Mouse (Mus musculus): Measurements from ENCODE around the gene Plekho1. TPM values are rescaled to one million over a fixed set of nuclear protein-coding genes. Genes with fewer than 3 reads are reported as not detected.

Plekho1 gene
- polyA plus RNA-seq, 1 experiment: 73.9 TPM

- H3K27ac ChIP-seq (ENCODE audit: control insufficient read depth, insufficient read depth, low read length): no peak overlapping the region
- TF ChIP-seq POLR2A (IDR thresholded peaks at IDR 0.05; ENCODE audit: control insufficient read depth, extremely low read depth, insufficient read depth, low read length, poor library complexity): no peak
- TF ChIP-seq CTCF (IDR thresholded peaks at IDR 0.05; ENCODE audit: borderline replicate concordance, control insufficient read depth, extremely low read depth, insufficient read depth, low read length, poor library complexity): peak; percentile 69; the same call in 1 of the 2 replicates
- H3K4me3 ChIP-seq (ENCODE audit: control insufficient read depth, insufficient read depth, low read length): no peak overlapping the region
- H3K36me3 ChIP-seq (ENCODE audit: control insufficient read depth, insufficient read depth, low read length): peaks cover 91% of the 10 kb centered on the region
- no peaks in the 10 kb centered on the region for H3K27me3 ChIP-seq (ENCODE audit: control insufficient read depth, insufficient read depth, low read length)
- WGBS: 94% methylated on average over 15 of the region's 15 CpGs
- DNase-seq: peak; percentile 35
- H3K4me1 ChIP-seq (replicated peaks; ENCODE audit: control insufficient read depth, insufficient read depth, low read length): no peaks in the 10 kb centered on the region
Observed at GRCm38 (mm10) chr3:95938835-95939234, 57.0 kb downstream of the Plekho1 start.

Other genes with a start within 250 kb of the Plekho1 start
- gene Tars2, start 235.8 kb downstream of the Plekho1 start, polyA plus RNA-seq (2012; rRNA removed): 43.3 and 44.1 TPM in 2 replicates
- 20.1 and 26.5 TPM in 2 replicates for gene Rprd2, start 177.1 kb downstream of the Plekho1 start, polyA plus RNA-seq (2012; rRNA removed)
- 21.1 and 32.5 TPM in 2 replicates for gene Prpf3, start 140.1 kb downstream of the Plekho1 start, polyA plus RNA-seq (2012; rRNA removed)
- 56.3 and 60.5 TPM in 2 replicates for gene Mrps21, start 124.5 kb downstream of the Plekho1 start, polyA plus RNA-seq (2012; rRNA removed)
- gene Ciart, start 113.8 kb downstream of the Plekho1 start, polyA plus RNA-seq (2012; rRNA removed): 3.0 and 3.1 TPM in 2 replicates
- gene BC028528, start 104.0 kb downstream of the Plekho1 start, polyA plus RNA-seq (2012; rRNA removed): 4.5 and 6.0 TPM in 2 replicates
- gene Aph1a, start 102.0 kb downstream of the Plekho1 start, polyA plus RNA-seq (2012; rRNA removed): 139 and 156 TPM in 2 replicates
- 4.3 and 13.0 TPM in 2 replicates for gene Car14, start 91.3 kb downstream of the Plekho1 start, polyA plus RNA-seq (2012; rRNA removed)
- 89.1 and 120 TPM in 2 replicates for gene Anp32e, start 66.8 kb downstream of the Plekho1 start, polyA plus RNA-seq (2012; rRNA removed)
- gene Vps45, start 62.5 kb upstream of the Plekho1 start, polyA plus RNA-seq (2012; rRNA removed): 5.8 and 7.5 TPM in 2 replicates
- gene Otud7b, start 108.5 kb upstream of the Plekho1 start, polyA plus RNA-seq (2012; rRNA removed): 9.6 and 11.6 TPM in 2 replicates
- gene Mtmr11, start 166.0 kb upstream of the Plekho1 start, polyA plus RNA-seq (2012; rRNA removed): 4.0 and 5.8 TPM in 2 replicates
- gene Sf3b4, start 176.3 kb upstream of the Plekho1 start, polyA plus RNA-seq (2012; rRNA removed): 175 and 219 TPM in 2 replicates
- 3.7 and 4.4 TPM in 2 replicates for gene Sv2a, start 185.2 kb upstream of the Plekho1 start, polyA plus RNA-seq (2012; rRNA removed)
- 54.1 and 55.4 TPM in 2 replicates for gene Bola1, start 223.7 kb upstream of the Plekho1 start, polyA plus RNA-seq (2012; rRNA removed)
- 6.1 and 15.8 TPM in 2 replicates for gene Hist2h2ab, start 223.9 kb upstream of the Plekho1 start, polyA plus RNA-seq (2012; rRNA removed)
- gene Hist2h2ac, start 224.9 kb upstream of the Plekho1 start, polyA plus RNA-seq (2012; rRNA removed): 149 and 173 TPM in 2 replicates
- 14.7 and 16.7 TPM in 2 replicates for gene Hist2h2be, start 225.1 kb upstream of the Plekho1 start, polyA plus RNA-seq (2012; rRNA removed)
- gene Hist2h3c2, start 243.1 kb upstream of the Plekho1 start, polyA plus RNA-seq (2012; rRNA removed): 1,020 and 1,654 TPM in 2 replicates
- gene Hist2h2aa2, start 244.3 kb upstream of the Plekho1 start, polyA plus RNA-seq (2012; rRNA removed): 255 and 367 TPM in 2 replicates
- gene Hist2h2aa1, start 249.5 kb upstream of the Plekho1 start, polyA plus RNA-seq (2012; rRNA removed): 565 and 592 TPM in 2 replicates

Data from thymus, adult 2 months (tissue).